Mouse (Mus musculus): ENCODE results near the gene 1300017J02Rik. TPM values are rescaled to one million over a fixed set of nuclear protein-coding genes. Genes with fewer than 3 reads are reported as not detected.

Gene 1300017J02Rik
- total RNA-seq, 2 experiments from 2014 or later, result 0.23 to 0.48 TPM

GRCm38 (mm10) chr9:103271104-103271503, 33.8 kb downstream of the 1300017J02Rik start:
- no peak for DNase-seq

DNA sequence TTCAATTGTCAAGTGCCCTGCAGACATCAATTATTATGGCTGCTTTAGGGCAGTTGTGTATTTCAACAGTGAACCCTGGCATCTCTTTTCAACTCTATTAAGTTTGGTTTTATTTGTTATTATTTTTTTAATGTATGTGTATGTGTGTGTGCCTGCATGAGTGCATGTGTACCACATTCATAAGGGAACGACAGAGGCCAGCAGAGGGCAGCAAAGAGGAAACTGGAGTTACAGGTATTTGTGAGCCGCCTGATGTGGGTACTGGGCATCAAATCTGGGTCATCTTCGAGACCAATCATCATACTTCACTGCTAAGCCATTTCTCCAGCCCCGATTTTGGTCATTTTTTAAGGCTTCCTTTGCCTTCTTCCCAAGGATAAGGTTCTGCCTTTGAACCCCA, 39.1 kb downstream of the 1300017J02Rik start:
- no peak for DNase-seq

GRCm38 (mm10) chr9:103252906-103253305, 52.0 kb downstream of the 1300017J02Rik start:
- peak; percentile 52 for DNase-seq

GRCm38 (mm10) chr9:103248618-103249017, 56.3 kb downstream of the 1300017J02Rik start:
- no peak for DNase-seq

- no peak for DNase-seq
Measured at GRCm38 (mm10) chr9:103246526-103247168, 58.2 kb downstream of the 1300017J02Rik start.

DNA sequence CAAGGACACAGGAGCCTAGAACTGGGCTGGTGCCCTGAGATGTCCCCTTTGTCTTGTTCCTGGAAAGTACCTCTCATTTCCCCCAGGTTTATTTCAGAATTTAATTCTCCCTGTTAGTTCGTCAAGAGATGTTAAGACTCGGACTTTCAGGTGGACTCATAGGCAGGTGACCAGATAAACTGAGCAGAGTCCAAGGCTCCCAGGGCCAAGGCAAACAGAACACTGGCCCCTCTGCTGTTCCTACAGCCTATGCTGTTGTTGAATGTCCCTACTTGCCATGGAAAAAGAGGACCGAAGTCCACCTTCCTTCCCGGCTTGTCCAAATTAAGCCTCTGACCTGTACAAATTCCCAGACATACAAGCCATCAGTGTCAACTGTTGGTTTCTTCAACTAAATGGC, 61.2 kb downstream of the 1300017J02Rik start:
- DNase-seq, result no peak

DNA sequence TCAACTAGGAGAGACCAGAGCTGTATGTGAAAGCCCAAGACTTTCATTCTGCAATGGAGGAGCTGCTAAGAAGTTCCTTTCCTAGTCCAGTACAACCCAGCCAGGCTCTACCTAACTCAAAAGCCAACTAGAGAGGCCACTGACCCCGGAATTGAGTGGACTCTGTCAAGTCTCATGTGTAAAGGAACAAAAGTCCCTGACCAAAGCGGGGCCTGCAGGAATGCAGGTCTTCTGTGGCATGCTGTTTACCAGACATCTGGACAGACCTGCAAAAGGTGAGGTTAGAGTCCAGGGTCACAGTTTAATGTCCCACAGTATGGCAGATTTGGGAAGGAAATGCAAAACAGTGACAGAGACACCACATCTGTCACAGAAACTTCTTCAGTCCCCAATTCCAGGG, 63.7 kb downstream of the 1300017J02Rik start:
- DNase-seq, result no peak

GRCm38 (mm10) chr9:103239471-103239870, 65.4 kb downstream of the 1300017J02Rik start:
- no peak for DNase-seq

- DNase-seq, result no peak
Measured at GRCm38 (mm10) chr9:103234565-103235165, 70.2 kb downstream of the 1300017J02Rik start.

GRCm38 (mm10) chr9:103234059-103234458, 70.8 kb downstream of the 1300017J02Rik start:
- no peak for DNase-seq

- no peak for DNase-seq
Measured at GRCm38 (mm10) chr9:103233006-103233395, 71.9 kb downstream of the 1300017J02Rik start.

DNA sequence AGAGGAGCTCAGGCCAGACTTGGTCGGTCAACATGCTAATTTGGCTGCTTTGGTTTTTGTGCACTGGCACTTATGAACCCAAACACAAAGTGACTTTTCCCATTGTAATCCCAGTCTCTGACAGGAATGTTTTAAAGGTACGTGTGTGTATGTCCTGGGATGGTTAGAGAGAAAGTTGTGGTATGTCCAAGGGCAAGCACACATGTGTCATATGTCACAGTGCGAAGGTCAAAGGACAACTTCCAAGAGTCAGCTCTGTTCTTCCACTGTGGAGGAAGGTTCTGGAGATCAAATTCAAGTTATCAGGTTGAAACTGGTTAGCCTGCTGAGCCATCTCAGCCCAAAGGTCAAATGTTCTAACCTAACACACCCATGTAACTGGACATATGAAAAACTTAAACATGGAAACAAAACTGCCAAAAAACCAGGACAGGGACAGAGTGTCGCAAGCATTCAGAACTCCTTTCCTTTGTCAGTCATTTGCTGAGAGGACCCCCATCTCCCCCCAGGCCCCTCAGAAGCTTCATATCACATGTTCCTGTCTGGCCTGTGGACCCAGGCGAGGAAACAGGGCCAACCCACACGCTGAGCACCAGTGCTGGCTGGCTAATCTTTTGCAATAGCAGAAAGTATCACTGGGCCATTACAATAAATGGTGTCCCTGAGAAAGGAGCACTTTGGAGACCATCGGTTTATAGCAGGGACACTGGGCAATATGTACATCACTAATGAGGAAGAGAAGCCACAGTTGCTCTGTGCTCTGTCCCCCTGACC, 72.5 kb downstream of the 1300017J02Rik start:
- DNase-seq, result no peak

DNA sequence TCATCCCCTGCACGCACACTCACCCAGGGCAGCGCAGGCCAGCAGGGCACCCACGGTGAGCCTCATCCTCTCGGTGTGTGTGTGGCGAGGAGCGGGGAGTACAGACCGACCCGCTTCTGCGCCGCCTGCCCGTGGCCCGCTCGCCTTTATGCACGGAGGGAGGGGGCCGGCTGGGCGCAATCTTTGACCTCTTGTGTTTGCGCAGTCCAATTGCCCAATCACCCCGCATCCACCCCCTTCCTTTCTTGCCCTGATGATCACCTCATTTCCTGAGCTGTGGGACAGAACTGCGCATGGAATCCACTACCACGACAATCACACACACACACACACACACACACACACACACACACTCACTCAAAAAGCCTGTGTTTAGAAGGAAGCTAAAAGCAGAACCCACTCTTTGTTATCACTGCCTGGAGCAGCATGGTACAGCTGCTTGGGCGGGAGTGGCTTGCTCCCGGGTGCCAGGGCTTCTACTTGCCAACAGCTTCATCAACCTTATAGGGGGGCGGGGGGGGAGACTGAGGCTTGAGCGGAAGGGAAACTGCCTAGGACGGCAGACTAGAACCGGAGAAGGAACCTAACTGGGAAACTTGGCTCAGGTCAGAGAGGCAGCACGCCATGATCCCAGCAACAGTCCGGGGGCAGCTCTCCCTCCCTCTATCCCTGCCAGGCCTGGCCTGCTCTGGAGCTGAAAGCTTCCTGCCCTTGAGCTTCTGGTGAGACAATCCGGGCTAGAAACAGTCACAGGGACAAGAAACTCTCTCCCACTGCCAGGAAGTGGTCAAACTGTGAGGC, 74.5 kb downstream of the 1300017J02Rik start, which contains the start of the genes Gm20425 and Trf:
Gm20425 (minus strand) TSS at position 157 of the 801 bp plus-strand sequence.
Trf (minus strand) TSS at position 294 of the 801 bp plus-strand sequence.
- peak; percentile 49 for DNase-seq

GRCm38 (mm10) chr9:103229037-103229867, 75.6 kb downstream of the 1300017J02Rik start:
- no peak for DNase-seq

DNA sequence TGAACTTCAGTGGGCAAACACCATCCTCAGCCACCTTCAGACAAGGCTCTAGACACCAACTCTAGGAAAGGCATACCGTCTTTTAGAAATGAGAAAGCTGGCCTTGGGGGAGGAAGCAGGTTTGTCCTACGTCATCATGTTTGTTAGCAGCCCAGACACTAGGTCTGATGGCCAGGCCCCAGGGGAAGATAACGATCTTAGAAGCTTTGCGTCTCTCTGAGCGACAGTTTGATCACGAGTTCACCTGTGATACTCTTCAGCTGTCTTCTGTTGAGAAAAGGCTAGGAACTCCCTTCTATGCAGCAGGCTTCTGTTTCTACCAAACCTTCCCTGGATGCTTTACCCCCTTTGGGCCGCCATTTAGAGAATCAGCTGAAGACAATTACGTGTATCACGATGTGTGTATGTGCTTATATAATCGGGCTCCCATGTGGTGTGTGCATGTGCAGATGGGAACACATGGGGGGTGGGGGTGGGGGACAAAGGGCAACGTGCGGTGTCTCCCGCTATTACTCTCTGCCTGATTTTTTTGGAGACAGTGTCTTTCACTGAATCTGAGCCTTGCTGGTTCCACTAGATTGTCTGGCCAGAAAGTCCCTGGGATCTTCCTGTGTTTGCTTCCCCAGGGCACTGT, 76.4 kb downstream of the 1300017J02Rik start:
- no peak for DNase-seq

GRCm38 (mm10) chr9:103227760-103228159, 77.1 kb downstream of the 1300017J02Rik start:
- no peak for DNase-seq

GRCm38 (mm10) chr9:103226806-103227205, 78.1 kb downstream of the 1300017J02Rik start:
- peak; percentile 21 for DNase-seq

- peak; percentile 35 for DNase-seq
Measured at GRCm38 (mm10) chr9:103225464-103225863, 79.4 kb downstream of the 1300017J02Rik start.

DNA sequence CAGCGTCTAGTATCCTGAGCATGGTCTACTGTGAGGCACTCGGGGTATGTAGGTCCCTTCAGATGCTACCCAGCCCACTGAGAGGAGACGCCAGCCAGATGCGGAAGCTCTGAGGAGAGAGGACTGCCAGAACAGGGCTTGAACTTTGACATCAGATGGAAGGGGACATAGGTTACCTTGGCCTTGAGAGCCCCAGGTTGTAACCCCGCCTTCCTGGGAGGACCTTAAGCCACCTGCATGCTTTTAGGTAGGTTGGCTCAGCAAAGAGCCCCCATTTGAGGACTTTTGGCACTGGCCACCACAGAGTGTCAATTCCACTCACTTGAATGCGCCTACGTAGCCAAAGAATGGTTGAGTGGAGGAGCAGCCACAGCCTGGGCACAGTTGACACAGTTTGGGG, 80.2 kb downstream of the 1300017J02Rik start:
- DNase-seq, result no peak

DNA sequence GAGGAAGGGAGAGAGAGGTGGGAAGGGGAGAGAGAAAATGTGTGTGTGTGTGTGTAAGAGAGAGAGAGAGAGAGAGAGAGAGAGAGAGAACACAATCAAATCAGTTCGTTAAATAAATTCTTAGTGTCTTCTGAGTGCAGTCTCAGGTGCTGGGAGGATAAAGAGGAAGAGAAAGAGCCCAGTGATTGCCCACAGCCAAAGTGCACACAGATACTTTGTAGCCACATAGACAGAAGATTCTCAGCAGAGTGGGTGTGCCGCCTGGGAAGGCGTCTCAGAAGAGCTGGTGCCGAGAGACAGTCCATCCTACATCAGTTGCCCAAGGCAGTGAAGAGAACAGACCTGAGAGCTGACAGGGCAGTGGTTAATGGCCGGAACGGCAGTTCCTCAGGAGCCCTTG, 90.6 kb downstream of the 1300017J02Rik start:
- DNase-seq, result no peak

GRCm38 (mm10) chr9:103213631-103214030, 91.3 kb downstream of the 1300017J02Rik start:
- DNase-seq, result peak; percentile 42
